Mouse (Mus musculus): ENCODE measurements around the gene Grm7. TPM values are rescaled to one million over a fixed set of nuclear protein-coding genes. Genes with fewer than 3 reads are reported as not detected.

The Grm7 gene
- total and polyA plus RNA-seq, 2 experiments from 2014 or later: 0.03 TPM; not detected in 1

DNA sequence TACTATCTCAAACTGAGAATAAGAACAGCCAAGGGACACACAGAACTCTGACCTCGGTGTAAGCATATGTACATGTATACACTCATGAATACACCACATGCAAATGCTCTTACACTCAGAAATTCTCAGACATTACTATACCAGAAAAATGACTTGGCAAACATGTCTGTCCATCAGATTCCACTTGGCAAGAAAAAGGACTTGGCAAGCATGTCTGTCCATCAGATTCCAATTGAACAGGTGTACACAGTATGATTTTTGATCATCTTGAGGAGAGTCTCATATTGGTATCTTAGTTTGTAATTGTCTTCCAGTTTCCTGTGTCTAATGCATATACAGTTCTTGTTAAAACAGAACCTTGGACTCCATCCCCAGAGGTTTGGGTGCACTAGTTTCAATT, 19.1 kb downstream of the Grm7 start:
- Histone ChIP-seq H3K4me2 (ENCODE audit: low read depth, low read length) (no peak overlapping the region), H3K4me1 (ENCODE audit: control insufficient read depth, insufficient read depth) (no peaks in the 10 kb centered on the region), H3K36me3 (replicated peaks; ENCODE audit: control insufficient read depth, insufficient read depth, low read length) (no peaks in the 10 kb centered on the region), H3K27me3 (ENCODE audit: control insufficient read depth, insufficient read depth, low read length) (no peaks in the 10 kb centered on the region), H3K27ac (ENCODE audit: low read depth) (no peak overlapping the region), H3K9me3 (replicated peaks; ENCODE audit: control insufficient read depth, low read length) (no peaks in the 10 kb centered on the region), H3K4me3 (ENCODE audit: low read depth, low read length) (no peak overlapping the region), H3K9ac (replicated peaks; ENCODE audit: low read depth, low read length) (no peak overlapping the region)
- ATAC-seq (ENCODE audit: insufficient read depth, low read depth) (no peak), DNase-seq (ENCODE audit: low spot score) (no peak)
- WGBS: 76% methylated on average over 1 of the region's 1 CpGs
- TF ChIP-seq EP300 (IDR thresholded peaks at IDR 0.05; ENCODE audit: low read depth) (no peak), CTCF (IDR thresholded peaks at IDR 0.05; ENCODE audit: low read depth) (no peak)

GRCm38 (mm10) chr6:110668447-110668846, 23.1 kb downstream of the Grm7 start:
- Histone ChIP-seq H3K4me2 (ENCODE audit: low read depth, low read length) (no peak overlapping the region), H3K27ac (ENCODE audit: low read depth) (no peak overlapping the region), H3K9ac (replicated peaks; ENCODE audit: low read depth, low read length) (no peak overlapping the region), H3K27me3 (ENCODE audit: control insufficient read depth, insufficient read depth, low read length) (no peaks in the 10 kb centered on the region), H3K4me1 (ENCODE audit: control insufficient read depth, insufficient read depth) (no peaks in the 10 kb centered on the region), H3K36me3 (replicated peaks; ENCODE audit: control insufficient read depth, insufficient read depth, low read length) (no peaks in the 10 kb centered on the region), H3K9me3 (replicated peaks; ENCODE audit: control insufficient read depth, low read length) (no peaks in the 10 kb centered on the region), H3K4me3 (ENCODE audit: low read depth, low read length) (no peak overlapping the region)
- TF ChIP-seq EP300 (IDR thresholded peaks at IDR 0.05; ENCODE audit: low read depth): no peak
- no peak for TF ChIP-seq CTCF (IDR thresholded peaks at IDR 0.05; ENCODE audit: low read depth)
- DNase-seq (ENCODE audit: low spot score) (no peak), ATAC-seq (ENCODE audit: insufficient read depth, low read depth) (no peak)
- WGBS: 52% methylated on average over 5 of the region's 5 CpGs

GRCm38 (mm10) chr6:110690954-110691353, 45.6 kb downstream of the Grm7 start:
- Histone ChIP-seq H3K4me1 (ENCODE audit: control insufficient read depth, insufficient read depth) (no peaks in the 10 kb centered on the region), H3K27me3 (ENCODE audit: control insufficient read depth, insufficient read depth, low read length) (no peaks in the 10 kb centered on the region), H3K36me3 (replicated peaks; ENCODE audit: control insufficient read depth, insufficient read depth, low read length) (no peaks in the 10 kb centered on the region), H3K4me3 (ENCODE audit: low read depth, low read length) (no peak overlapping the region), H3K9ac (replicated peaks; ENCODE audit: low read depth, low read length) (no peak overlapping the region), H3K4me2 (ENCODE audit: low read depth, low read length) (no peak overlapping the region), H3K27ac (ENCODE audit: low read depth) (no peak overlapping the region), H3K9me3 (replicated peaks; ENCODE audit: control insufficient read depth, low read length) (no peaks in the 10 kb centered on the region)
- ATAC-seq (ENCODE audit: insufficient read depth, low read depth): no peak
- WGBS: 69% methylated on average over 1 of the region's 1 CpGs
- no peak for DNase-seq (ENCODE audit: low spot score)
- no peak for TF ChIP-seq EP300 (IDR thresholded peaks at IDR 0.05; ENCODE audit: low read depth)
- TF ChIP-seq CTCF (IDR thresholded peaks at IDR 0.05; ENCODE audit: low read depth): no peak

DNA sequence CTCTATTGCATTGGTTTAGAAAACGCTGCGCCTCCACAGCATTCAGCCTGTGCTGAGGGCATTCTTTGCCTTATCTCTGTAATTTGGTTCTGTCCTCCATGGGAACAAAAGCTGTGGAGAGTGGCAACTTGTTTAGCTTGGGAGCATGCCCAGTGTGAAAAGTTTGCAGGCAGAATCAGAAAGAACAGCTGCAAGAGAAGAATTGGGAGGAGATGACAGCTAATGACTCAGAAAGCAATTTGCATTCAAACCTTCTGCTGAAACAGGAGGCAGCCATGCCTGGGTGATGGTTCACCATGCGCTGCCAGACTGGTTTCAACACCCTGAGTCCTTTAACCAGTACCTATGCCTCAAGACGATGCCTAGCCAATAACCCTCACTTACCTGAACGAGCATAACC, 64.4 kb downstream of the Grm7 start:
- no peak overlapping the region for H3K4me3 ChIP-seq (ENCODE audit: low read depth, low read length)
- H3K4me1 ChIP-seq (ENCODE audit: control insufficient read depth, insufficient read depth): no peaks in the 10 kb centered on the region
- H3K27ac ChIP-seq (ENCODE audit: low read depth): no peak overlapping the region
- no peak for ATAC-seq (ENCODE audit: insufficient read depth, low read depth)
- WGBS: 49% methylated on average over 5 of the region's 5 CpGs
- H3K9me3 ChIP-seq (replicated peaks; ENCODE audit: control insufficient read depth, low read length): no peaks in the 10 kb centered on the region
- no peak overlapping the region for H3K9ac ChIP-seq (replicated peaks; ENCODE audit: low read depth, low read length)
- H3K4me2 ChIP-seq (ENCODE audit: low read depth, low read length): no peak overlapping the region
- DNase-seq (ENCODE audit: low spot score): no peak
- no peaks in the 10 kb centered on the region for H3K27me3 ChIP-seq (ENCODE audit: control insufficient read depth, insufficient read depth, low read length)
- TF ChIP-seq EP300 (IDR thresholded peaks at IDR 0.05; ENCODE audit: low read depth) (no peak), CTCF (IDR thresholded peaks at IDR 0.05; ENCODE audit: low read depth) (no peak)
- H3K36me3 ChIP-seq (replicated peaks; ENCODE audit: control insufficient read depth, insufficient read depth, low read length): no peaks in the 10 kb centered on the region

- DNase-seq (ENCODE audit: low spot score): no peak
- Histone ChIP-seq H3K4me3 (ENCODE audit: low read depth, low read length) (no peak overlapping the region), H3K9ac (replicated peaks; ENCODE audit: low read depth, low read length) (no peak overlapping the region), H3K9me3 (replicated peaks; ENCODE audit: control insufficient read depth, low read length) (no peaks in the 10 kb centered on the region), H3K27ac (ENCODE audit: low read depth) (no peak overlapping the region), H3K4me1 (ENCODE audit: control insufficient read depth, insufficient read depth) (no peaks in the 10 kb centered on the region), H3K27me3 (ENCODE audit: control insufficient read depth, insufficient read depth, low read length) (no peaks in the 10 kb centered on the region), H3K4me2 (ENCODE audit: low read depth, low read length) (no peak overlapping the region), H3K36me3 (replicated peaks; ENCODE audit: control insufficient read depth, insufficient read depth, low read length) (no peaks in the 10 kb centered on the region)
- WGBS: 80% methylated on average over 3 of the region's 3 CpGs
- TF ChIP-seq EP300 (IDR thresholded peaks at IDR 0.05; ENCODE audit: low read depth) (no peak), CTCF (IDR thresholded peaks at IDR 0.05; ENCODE audit: low read depth) (no peak)
- no peak for ATAC-seq (ENCODE audit: insufficient read depth, low read depth)
Measured at GRCm38 (mm10) chr6:110714943-110715342, 69.6 kb downstream of the Grm7 start.

GRCm38 (mm10) chr6:110723371-110723770, 78.0 kb downstream of the Grm7 start:
- H3K9ac ChIP-seq (replicated peaks; ENCODE audit: low read depth, low read length): no peak overlapping the region
- no peaks in the 10 kb centered on the region for H3K4me1 ChIP-seq (ENCODE audit: control insufficient read depth, insufficient read depth)
- WGBS: 77% methylated on average over 4 of the region's 4 CpGs
- no peak overlapping the region for H3K27ac ChIP-seq (ENCODE audit: low read depth)
- no peak overlapping the region for H3K4me3 ChIP-seq (ENCODE audit: low read depth, low read length)
- H3K4me2 ChIP-seq (ENCODE audit: low read depth, low read length): no peak overlapping the region
- DNase-seq (ENCODE audit: low spot score) (no peak), ATAC-seq (ENCODE audit: insufficient read depth, low read depth) (no peak)
- no peaks in the 10 kb centered on the region for H3K36me3 ChIP-seq (replicated peaks; ENCODE audit: control insufficient read depth, insufficient read depth, low read length)
- H3K9me3 ChIP-seq (replicated peaks; ENCODE audit: control insufficient read depth, low read length): no peaks in the 10 kb centered on the region
- H3K27me3 ChIP-seq (ENCODE audit: control insufficient read depth, insufficient read depth, low read length): no peaks in the 10 kb centered on the region
- TF ChIP-seq CTCF (IDR thresholded peaks at IDR 0.05; ENCODE audit: low read depth) (no peak), EP300 (IDR thresholded peaks at IDR 0.05; ENCODE audit: low read depth) (no peak)
